Comparison of ENCODE assay signal across 19 mouse cellular contexts in genomic region chr7:67227538-67227937, GRCm38 (mm10).
"Had no signal": no experiment of that assay in that cellular context is flagged by ENCODE, and none has a peak within 500 bp of the region (broad histone marks: within the 10 kb centered on the region; RNA-seq: fewer than 3 reads in every experiment).

No protein-coding gene starts in this region.

- H3K9ac ChIP-seq: kidney, embryonic 15.5 days; limb, embryonic 15.5 days; liver, embryonic 12.5 days; liver, embryonic 15.5 days; neural tube, embryonic 12.5 days; neural tube, embryonic 15.5 days had no signal

- H3K27ac ChIP-seq: kidney, embryonic 15.5 days; limb, embryonic 15.5 days; liver, embryonic 12.5 days; liver, embryonic 15.5 days; neural tube, embryonic 12.5 days; neural tube, embryonic 15.5 days had no signal

- H3K4me3 ChIP-seq: kidney, embryonic 15.5 days; limb, embryonic 15.5 days; liver, embryonic 12.5 days; liver, embryonic 15.5 days; neural tube, embryonic 12.5 days; neural tube, embryonic 15.5 days had no signal

- H3K9me3 ChIP-seq: kidney, embryonic 15.5 days; limb, embryonic 15.5 days; liver, embryonic 12.5 days; liver, embryonic 15.5 days; neural tube, embryonic 12.5 days; neural tube, embryonic 15.5 days had no signal

- DNase-seq: kidney, adult 11 months; kidney, adult 8-10 months; kidney, postnatal 10 days; kidney, postnatal 36 days; lung, adult 2 months; lung, postnatal 14 days; lung, postnatal 4 days; midbrain, embryonic 14.5 days; right cerebral cortex, adult 18-20 months; right cerebral cortex, postnatal 14 days; right cerebral cortex, postnatal 4 days; thymus, postnatal 25 days had no signal

- H3K27me3 ChIP-seq: kidney, embryonic 15.5 days; limb, embryonic 15.5 days; liver, embryonic 12.5 days; liver, embryonic 15.5 days; neural tube, embryonic 12.5 days; neural tube, embryonic 15.5 days had no signal

- H3K4me2 ChIP-seq: kidney, embryonic 15.5 days; limb, embryonic 15.5 days; liver, embryonic 12.5 days; liver, embryonic 15.5 days; midbrain, embryonic 11.5 days; neural tube, embryonic 12.5 days; neural tube, embryonic 15.5 days had no signal

- ATAC-seq: liver, embryonic 12.5 days had no signal
